Mouse (Mus musculus): ENCODE data around the gene Rapgef4.

Rapgef4 gene

GRCm38 (mm10) chr2:71980771-71981342, at the start of gene Rapgef4:
Gene Rapgef4 (plus strand): TSS chr2:71981240.
- in situ Hi-C loops (cut with MseI, MboI): no loop called here

- in situ Hi-C loops (cut with MseI, MboI): no loop called here
Measured at GRCm38 (mm10) chr2:71934046-71934445, 47.0 kb upstream of the Rapgef4 start.

- in situ Hi-C loops (cut with MseI, MboI): no loop called here
Measured at GRCm38 (mm10) chr2:71936711-71937110, 44.3 kb upstream of the Rapgef4 start.

DNA sequence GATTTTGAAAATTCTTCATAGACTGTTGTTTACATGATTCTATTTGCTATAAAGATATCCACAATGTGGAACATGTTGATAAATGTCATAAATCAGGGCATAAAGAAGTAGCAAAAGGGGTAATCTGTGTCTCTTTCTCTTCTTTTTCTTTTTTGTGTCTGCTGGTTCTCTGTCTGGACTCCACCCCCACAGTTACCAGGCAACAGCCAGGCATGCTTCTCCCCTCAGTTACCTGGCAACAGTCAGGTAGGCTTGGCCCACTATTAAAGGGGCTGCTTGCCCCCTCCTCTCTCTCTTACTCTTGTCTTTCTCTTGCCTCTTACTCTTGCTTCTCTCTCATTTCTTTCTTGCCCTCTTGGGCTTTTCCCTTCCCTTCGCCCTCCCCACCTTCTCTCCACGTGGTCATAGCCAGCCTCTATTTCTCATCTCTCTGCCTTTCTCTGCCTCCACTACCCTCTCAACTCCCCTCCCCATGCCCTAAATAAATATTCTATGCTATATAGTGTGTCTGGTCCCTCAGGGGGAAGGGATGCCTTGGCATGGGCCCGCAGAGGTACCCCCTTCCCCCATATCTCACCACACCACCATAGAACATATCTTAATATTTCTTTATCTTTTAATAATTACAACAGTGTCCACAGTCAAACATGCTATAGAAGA, 43.3 kb upstream of the Rapgef4 start:
- in situ Hi-C loops (cut with MseI, MboI): no loop called here

DNA sequence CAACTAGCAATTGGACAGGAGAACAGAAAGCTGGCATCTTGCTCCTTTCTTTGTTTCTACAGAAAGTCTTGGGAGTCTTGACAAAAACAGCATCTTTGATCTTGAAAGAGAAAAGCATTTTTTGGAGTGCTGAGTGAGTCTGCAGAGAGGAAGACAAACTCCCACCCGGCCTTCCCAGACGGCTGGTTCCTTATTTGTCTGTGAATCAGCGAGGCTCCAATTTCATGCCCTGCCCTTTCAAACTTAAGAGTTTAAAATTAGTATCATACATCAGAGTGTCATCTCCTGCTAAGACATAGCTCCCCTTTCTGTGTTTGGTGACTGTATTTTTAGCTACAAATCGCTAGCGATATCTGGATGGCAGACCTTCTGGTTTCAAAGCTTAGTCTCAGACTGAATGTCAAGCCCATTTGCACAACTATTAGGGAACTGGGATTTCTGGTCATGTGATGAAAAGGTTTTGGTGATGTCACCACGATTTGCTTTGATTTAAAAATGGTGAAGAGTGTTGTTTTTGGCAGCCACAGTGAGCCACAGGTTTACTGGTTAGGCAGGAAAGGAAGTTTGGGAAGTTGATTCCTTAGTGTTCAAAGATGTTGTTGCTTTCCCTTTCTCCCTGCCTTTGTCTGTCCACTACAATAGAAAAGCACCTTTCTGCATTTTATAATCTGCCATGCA, 42.2 kb upstream of the Rapgef4 start:
- in situ Hi-C loops (cut with MseI, MboI): no loop called here

GRCm38 (mm10) chr2:71941005-71941720, 39.9 kb upstream of the Rapgef4 start:
- in situ Hi-C loops (cut with MseI, MboI): no loop called here

GRCm38 (mm10) chr2:71941721-71942087, 39.3 kb upstream of the Rapgef4 start:
- in situ Hi-C loops (cut with MseI, MboI): no loop called here

GRCm38 (mm10) chr2:71951212-71951611, 29.8 kb upstream of the Rapgef4 start:
- in situ Hi-C loops (cut with MseI, MboI): loop anchor here in 1 of 2 experiments (25.0 kb wide), 1 partner anchor 364 kb away; no protein-coding TSS in a partner anchor

DNA sequence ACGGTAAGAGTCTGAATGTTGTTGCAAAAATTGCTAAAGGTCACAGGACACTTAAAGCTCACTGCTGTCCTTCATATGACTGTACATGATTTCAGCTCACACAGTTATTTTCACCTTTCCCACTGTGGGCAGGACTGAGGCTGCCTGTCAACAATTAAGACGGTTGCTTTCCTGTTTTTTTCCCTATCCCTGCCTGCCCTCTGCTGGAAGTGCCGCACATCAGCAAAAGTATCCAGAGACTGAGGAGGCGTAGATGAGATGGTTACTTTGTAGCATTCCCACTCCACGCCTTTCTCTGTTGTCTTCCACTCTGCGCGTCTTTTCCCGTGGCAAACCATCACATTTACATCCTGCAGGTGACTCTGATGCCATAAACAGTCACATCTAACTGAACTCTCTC, 25.4 kb upstream of the Rapgef4 start:
- in situ Hi-C loops (cut with MseI, MboI): loop anchor here (5.0 to 25.0 kb wide), 2 partner anchors 53 to 368 kb away; no protein-coding TSS in a partner anchor

- in situ Hi-C loops (cut with MseI, MboI): loop anchor here (5.0 to 25.0 kb wide), 2 partner anchors 54 to 369 kb away; no protein-coding TSS in a partner anchor
Measured at GRCm38 (mm10) chr2:71956463-71956862, 24.6 kb upstream of the Rapgef4 start.

DNA sequence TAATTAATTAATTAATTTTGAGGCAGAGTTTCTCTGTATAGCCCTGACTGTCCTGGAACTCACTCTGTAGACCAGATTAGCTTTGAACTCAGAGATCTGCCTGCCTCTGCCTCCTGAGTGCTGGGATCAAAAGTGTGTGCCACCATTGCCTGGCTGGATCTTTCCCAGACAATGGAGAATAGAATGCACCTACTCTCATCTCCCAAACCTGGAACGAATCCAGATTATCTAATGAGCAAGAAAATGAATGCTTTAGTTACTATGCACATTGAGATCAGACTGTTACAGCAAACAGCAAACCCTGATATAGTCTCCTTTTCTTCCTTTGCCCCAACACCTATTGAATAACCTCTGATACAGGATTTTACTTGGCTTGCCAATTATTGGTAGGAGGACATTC, 23.1 kb upstream of the Rapgef4 start:
- in situ Hi-C loops (cut with MseI, MboI): loop anchor here (5.0 to 25.0 kb wide), 2 partner anchors 56 to 371 kb away; no protein-coding TSS in a partner anchor

DNA sequence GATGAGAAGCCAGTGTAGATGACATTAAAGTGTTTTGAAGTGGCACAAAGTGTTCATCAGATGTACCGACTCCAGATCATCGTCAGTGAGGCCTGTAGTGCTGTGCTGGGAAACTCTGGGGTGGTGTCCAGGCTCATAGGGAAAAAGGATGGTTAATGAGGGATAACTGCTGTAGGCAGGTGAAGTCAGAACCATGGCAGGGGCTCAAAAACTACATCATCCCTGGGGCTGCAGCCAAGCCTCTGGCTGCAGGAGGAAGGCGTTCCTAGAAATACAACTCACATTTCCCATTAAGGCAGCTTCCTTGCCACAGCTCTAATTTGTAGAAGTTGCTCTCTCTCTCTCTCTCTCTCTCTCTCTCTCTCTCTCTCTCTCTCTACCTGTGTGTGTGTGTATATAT, 22.6 kb upstream of the Rapgef4 start:
- in situ Hi-C loops (cut with MseI, MboI): loop anchor here (5.0 to 25.0 kb wide), 2 partner anchors 56 to 371 kb away; no protein-coding TSS in a partner anchor

- in situ Hi-C loops (cut with MseI, MboI): loop anchor here in 1 of 2 experiments (10.0 to 25.0 kb wide), 2 partner anchors 71 to 377 kb away; no protein-coding TSS in a partner anchor
Measured at GRCm38 (mm10) chr2:71964216-71964615, 16.8 kb upstream of the Rapgef4 start.

DNA sequence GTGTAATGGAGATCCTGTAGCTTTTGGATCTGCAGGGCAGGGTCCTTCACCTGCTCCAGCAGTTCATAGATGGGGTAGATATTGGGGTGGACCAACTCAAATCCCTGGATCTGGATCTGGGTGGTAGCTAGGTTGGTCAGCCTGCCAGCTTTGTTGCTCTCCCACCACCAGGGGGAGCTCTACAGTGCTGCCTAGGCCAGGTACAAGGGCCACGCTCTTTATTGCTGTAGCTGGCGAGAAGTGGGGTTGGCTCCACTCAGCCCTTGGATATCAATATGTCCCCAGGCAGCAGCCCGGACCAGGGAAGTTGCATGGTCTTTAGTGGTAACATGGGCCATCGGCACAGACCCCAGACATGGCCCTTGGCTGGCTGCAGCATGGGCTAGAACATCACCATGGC, 15.6 kb upstream of the Rapgef4 start:
- in situ Hi-C loops (cut with MseI, MboI): loop anchor here in 1 of 2 experiments (10.0 to 25.0 kb wide), 2 partner anchors 69 to 378 kb away; no protein-coding TSS in a partner anchor

DNA sequence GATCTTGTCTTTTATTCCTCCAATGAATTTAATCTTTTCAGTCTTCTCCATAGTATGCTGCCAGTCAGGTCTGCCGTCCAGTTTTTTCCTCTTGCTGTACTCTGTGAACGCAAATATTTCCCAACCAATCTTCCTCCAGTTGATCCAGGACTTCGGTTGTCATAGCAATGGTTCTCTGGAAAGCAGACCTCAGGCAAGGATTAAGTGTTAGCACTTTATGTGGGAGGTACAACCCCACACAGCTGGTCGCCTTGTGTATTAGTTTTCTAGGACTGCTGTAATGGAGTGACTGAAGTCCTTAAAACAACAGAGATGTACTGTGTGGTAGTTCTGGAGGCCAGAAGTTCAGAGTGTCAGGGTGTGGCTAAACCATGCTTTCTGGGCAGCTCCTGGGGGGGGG, 14.3 kb upstream of the Rapgef4 start:
- in situ Hi-C loops (cut with MseI, MboI): loop anchor here in 1 of 2 experiments (10.0 to 25.0 kb wide), 2 partner anchors 68 to 379 kb away; no protein-coding TSS in a partner anchor

DNA sequence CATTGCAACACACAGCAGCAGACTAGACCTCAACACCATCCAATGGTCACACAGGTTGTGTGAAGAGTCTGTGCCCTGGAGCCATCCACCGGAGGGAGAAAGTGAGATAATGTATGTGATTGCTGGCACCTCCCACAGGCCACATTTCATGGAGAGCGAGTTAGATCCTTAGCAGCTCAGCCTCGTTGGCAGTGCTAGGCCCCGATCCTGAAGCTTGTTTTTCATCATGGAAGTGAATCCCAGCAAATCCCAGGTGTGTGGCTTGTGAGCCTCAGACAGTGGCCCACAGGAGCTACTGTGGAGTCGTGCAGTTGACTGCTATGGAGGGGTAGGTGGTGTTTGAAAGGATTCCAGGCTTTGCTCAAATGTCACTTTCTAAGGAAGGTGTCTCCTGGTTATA, 13.2 kb upstream of the Rapgef4 start:
- in situ Hi-C loops (cut with MseI, MboI): loop anchor here in 1 of 2 experiments (10.0 to 25.0 kb wide), 2 partner anchors 67 to 381 kb away; no protein-coding TSS in a partner anchor

GRCm38 (mm10) chr2:71973646-71974045, 7.4 kb upstream of the Rapgef4 start:
- in situ Hi-C loops (cut with MseI, MboI): loop anchor here in 1 of 2 experiments (25.0 kb wide), 1 partner anchor 386 kb away; no protein-coding TSS in a partner anchor

GRCm38 (mm10) chr2:71974143-71974846, 6.7 kb upstream of the Rapgef4 start:
- in situ Hi-C loops (cut with MseI, MboI): loop anchor here in 1 of 2 experiments (25.0 kb wide), 1 partner anchor 387 kb away; no protein-coding TSS in a partner anchor

- in situ Hi-C loops (cut with MseI, MboI): no loop called here
Measured at GRCm38 (mm10) chr2:71979981-71980380, 1.1 kb upstream of the Rapgef4 start.

GRCm38 (mm10) chr2:71981343-71981851, 357 bp downstream of the Rapgef4 start:
- in situ Hi-C loops (cut with MseI, MboI): no loop called here

Data from mouse trophoblast stem cell (cell line).